ENCODE assay signal across 8 mouse cellular contexts in genomic region chr9:8544041-8544794, GRCm38 (mm10). TPM values are rescaled to one million over a fixed set of nuclear protein-coding genes. Genes with fewer than 3 reads are reported as not detected.
DNase-seq lines count a peak whose midpoint lies in the region; ATAC-seq and TF ChIP-seq lines count a peak whose summit lies in the region.

Gene Trpc6, plus strand, starts transcription at chr9:8544142.

- peak within 1 kb of the TSS; percentile 64 for H3K4me3 ChIP-seq in gastrocnemius, adult 2 months
- peak within 1 kb of the TSS; percentile 53 for H3K4me3 ChIP-seq in heart, embryonic 16.5 days (ENCODE audit: low read length)
- peak within 1 kb of the TSS; percentile 43 for H3K4me3 ChIP-seq in liver, embryonic 13.5 days (replicated peaks)
- peak within 1 kb of the TSS; percentile 48 for H3K4me3 ChIP-seq in neural tube, embryonic 12.5 days

- ATAC-seq in heart, embryonic 16.5 days (replicated peaks; ENCODE audit: extremely low read depth, insufficient read depth, low FRiP score) = peak; percentile 52
- ATAC-seq in liver, embryonic 13.5 days (ENCODE audit: low read depth) = peak; percentile 57
- peak; percentile 97 for ATAC-seq in neural tube, embryonic 12.5 days (ENCODE audit: low FRiP score, low read depth)

- WGBS in heart, embryonic 16.5 days = under 1% methylated on average over 44 of the region's 44 CpGs
- WGBS in liver, embryonic 13.5 days (ENCODE audit: insufficient replicate concordance) = 1% methylated on average over 44 of the region's 44 CpGs
- under 1% methylated on average over 44 of the region's 44 CpGs for WGBS in neural tube, embryonic 12.5 days

- peak; percentile 30 for DNase-seq in gastrocnemius, adult 2 months
- no peak for DNase-seq in gastrocnemius, adult 18-20 months (ENCODE audit: low spot score)
- DNase-seq in embryo, embryonic 11 days = peak; percentile 77
- peak; percentile 38 for DNase-seq in kidney, postnatal 14 days
- DNase-seq in liver, embryonic 13.5 days = no peak
- DNase-seq in spleen, adult 18-20 months = no peak

- H3K9ac ChIP-seq in heart, embryonic 16.5 days (ENCODE audit: low read length) = peak within 1 kb of the TSS; percentile 10; the same call in 1 of the 2 replicates
- no peak within 1 kb of the TSS for H3K9ac ChIP-seq in liver, embryonic 13.5 days
- H3K9ac ChIP-seq in neural tube, embryonic 12.5 days = peak within 1 kb of the TSS; percentile 61

- H3K4me1 ChIP-seq in heart, embryonic 16.5 days (ENCODE audit: control insufficient read depth, insufficient read depth, low read length) = 0 out of 2 replicates have a peak, but pooled peaks cover 4% of the 10 kb centered on the region
- no peaks in the 10 kb centered on the region for H3K4me1 ChIP-seq in liver, embryonic 13.5 days (replicated peaks)
- H3K4me1 ChIP-seq in neural tube, embryonic 12.5 days = peaks cover 6% of the 10 kb centered on the region; the same call in 1 of the 2 replicates

- no peaks in the 10 kb centered on the region for H3K9me3 ChIP-seq in heart, embryonic 16.5 days (replicated peaks; ENCODE audit: control insufficient read depth, low read length)
- H3K9me3 ChIP-seq in liver, embryonic 13.5 days (replicated peaks) = no peaks in the 10 kb centered on the region
- no peaks in the 10 kb centered on the region for H3K9me3 ChIP-seq in neural tube, embryonic 12.5 days

- TF ChIP-seq CTCF in gastrocnemius, adult 2 months (IDR thresholded peaks at IDR 0.05) = no peak

- peak within 1 kb of the TSS; percentile 35; the same call in 1 of the 2 replicates for H3K27ac ChIP-seq in gastrocnemius, adult 2 months
- no peak within 1 kb of the TSS for H3K27ac ChIP-seq in heart, embryonic 16.5 days (ENCODE audit: low read length)
- no peak within 1 kb of the TSS for H3K27ac ChIP-seq in liver, embryonic 13.5 days
- H3K27ac ChIP-seq in neural tube, embryonic 12.5 days = no peak within 1 kb of the TSS

- H3K27me3 ChIP-seq in heart, embryonic 16.5 days (ENCODE audit: control insufficient read depth, insufficient read depth, low read length) = peaks cover 9% of the 10 kb centered on the region; the same call in 1 of the 2 replicates
- peaks cover 18% of the 10 kb centered on the region for H3K27me3 ChIP-seq in liver, embryonic 13.5 days
- H3K27me3 ChIP-seq in neural tube, embryonic 12.5 days (replicated peaks) = 0 out of 2 replicates have a peak, but pooled peaks cover 5% of the 10 kb centered on the region

- no peaks in the 10 kb centered on the region for H3K36me3 ChIP-seq in heart, embryonic 16.5 days (ENCODE audit: control insufficient read depth, insufficient read depth)
- no peaks in the 10 kb centered on the region for H3K36me3 ChIP-seq in liver, embryonic 13.5 days
- H3K36me3 ChIP-seq in neural tube, embryonic 12.5 days = no peaks in the 10 kb centered on the region

- intact Hi-C loops in gastrocnemius, adult 2 months (cut with DNase I) = no loop called here

- H3K4me2 ChIP-seq in heart, embryonic 16.5 days (ENCODE audit: low read depth, low read length) = peak within 1 kb of the TSS; percentile 83
- peak within 1 kb of the TSS; percentile 51 for H3K4me2 ChIP-seq in liver, embryonic 13.5 days
- H3K4me2 ChIP-seq in neural tube, embryonic 12.5 days (replicated peaks) = peak within 1 kb of the TSS; percentile 98

RNA-seq across cellular contexts. Expression of gene Trpc6, which starts in this region (rescaled TPM):
- under 1 TPM; 0.13 to 0.33 TPM for total RNA-seq in gastrocnemius, adult 2 months (2021)
- total RNA-seq in gastrocnemius, adult 18-20 months (2021) = under 1 TPM; 0.18 to 0.21 TPM
- polyA plus RNA-seq in heart, embryonic 16.5 days (2015; fragmentation: Nextera tagmentation; extraction: Ambion mirVana) = 0.42 and 0.92 TPM in 2 replicates
- polyA plus RNA-seq in liver, embryonic 13.5 days (2015; fragmentation: Nextera tagmentation; extraction: Ambion mirVana) = 2.6 and 3.3 TPM in 2 replicates
- polyA plus RNA-seq in neural tube, embryonic 12.5 days (2016; fragmentation: Nextera tagmentation; extraction: Ambion mirVana) = 0.83 and 0.93 TPM in 2 replicates

Comparison
In these comparisons a context has a peak if more than half of its experiments do, and no peak if none do; other contexts are left out.
1. Peak in DNase-seq, H3K4me3 ChIP-seq and H3K27ac ChIP-seq in gastrocnemius, adult 2 months; RNA of the gene not detected or under 1 TPM.
2. Peak in ATAC-seq, H3K4me3 ChIP-seq, H3K9ac ChIP-seq and H3K4me2 ChIP-seq in heart, embryonic 16.5 days; RNA of the gene not detected or under 1 TPM.
3. Peak in ATAC-seq, H3K4me3 ChIP-seq, H3K9ac ChIP-seq and H3K4me2 ChIP-seq in neural tube, embryonic 12.5 days; RNA of the gene not detected or under 1 TPM.
4. DNase-seq: peak in embryo, embryonic 11 days (single experiment) and kidney, postnatal 14 days (single experiment); none in gastrocnemius, adult 18-20 months (single experiment), liver, embryonic 13.5 days (single experiment) and spleen, adult 18-20 months (0 of 2).
5. Peak in every context shown above with its lines, with median percentiles within 50 percentile points of each other: H3K4me3 ChIP-seq, ATAC-seq and H3K4me2 ChIP-seq.